Mouse (Mus musculus): ENCODE measurements around the gene Gm973. TPM values are rescaled to one million over a fixed set of nuclear protein-coding genes. Genes with fewer than 3 reads are reported as not detected.
A peak's percentile ranks its signal among the peaks of the same experiment; 100 is the strongest.

Gm973 gene
- total RNA-seq (2021) = 10 to 100 TPM; 10.8 to 11.0 TPM

DNA sequence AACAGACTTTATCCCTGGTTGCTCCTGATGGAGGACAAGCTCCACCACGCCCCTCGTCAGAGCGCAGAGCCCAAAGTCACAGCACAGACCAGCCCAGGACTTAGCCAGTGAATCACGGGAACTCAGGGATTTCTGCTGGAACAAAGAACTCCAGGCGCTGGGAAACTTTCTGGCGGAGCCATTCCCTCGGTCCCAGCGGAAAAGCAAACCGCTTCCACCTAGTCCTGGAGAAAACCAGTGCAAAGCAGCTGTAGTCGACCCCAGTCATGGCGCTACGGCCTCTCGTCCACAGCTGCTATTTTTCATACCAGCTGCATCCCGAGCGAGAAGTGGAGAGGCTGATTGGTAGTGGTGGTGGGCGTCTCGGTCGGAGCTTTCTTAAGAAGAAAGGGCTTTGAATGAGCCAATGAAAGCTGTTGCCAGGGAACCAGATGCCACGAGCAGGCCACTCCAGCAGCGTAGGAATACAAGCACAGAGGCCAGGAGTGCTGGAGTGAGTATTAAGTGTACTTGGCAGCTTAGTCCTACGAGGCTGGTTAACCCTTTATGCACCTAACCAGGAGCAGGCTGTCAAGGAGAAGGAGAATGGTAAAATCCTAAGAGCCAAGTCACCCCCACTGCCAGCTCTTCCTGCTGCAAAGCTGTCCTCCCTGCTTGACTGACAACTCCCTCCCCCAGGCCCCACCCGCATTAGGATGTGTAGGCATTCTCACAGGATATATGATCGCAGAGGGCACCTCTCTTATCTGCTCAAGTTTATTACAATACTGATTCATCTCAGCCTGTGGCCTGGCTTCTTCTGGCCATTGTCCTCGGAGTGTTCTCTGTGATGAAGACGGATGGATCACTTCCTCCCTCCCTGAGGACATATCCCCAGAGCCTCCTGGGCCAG lies at the start of gene Gm973:
Gene Gm973 (plus strand): TSS at position 239 of the 892 bp plus-strand sequence.
- DNase-seq = peak; percentile 56 to 70

DNA sequence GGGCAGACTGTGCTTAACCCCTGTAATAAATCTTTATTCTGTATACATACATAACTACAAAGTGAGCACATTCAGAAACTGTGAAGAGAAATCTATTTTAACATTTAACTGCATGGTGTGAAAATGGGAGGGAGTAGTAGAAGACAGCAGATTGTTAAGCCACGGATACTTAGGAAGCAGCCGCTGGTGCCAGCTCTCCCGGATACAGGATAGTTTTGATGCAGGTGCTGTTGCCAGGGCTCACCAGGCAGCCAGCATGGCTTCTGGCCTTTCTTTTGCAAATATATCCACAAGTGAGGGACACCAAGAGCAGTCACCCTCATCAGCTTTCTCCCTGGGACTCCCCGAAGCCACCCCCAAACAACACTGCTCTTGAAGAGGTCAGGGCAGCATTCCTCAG lies 46.9 kb upstream of the Gm973 start:
- no peak for DNase-seq

DNA sequence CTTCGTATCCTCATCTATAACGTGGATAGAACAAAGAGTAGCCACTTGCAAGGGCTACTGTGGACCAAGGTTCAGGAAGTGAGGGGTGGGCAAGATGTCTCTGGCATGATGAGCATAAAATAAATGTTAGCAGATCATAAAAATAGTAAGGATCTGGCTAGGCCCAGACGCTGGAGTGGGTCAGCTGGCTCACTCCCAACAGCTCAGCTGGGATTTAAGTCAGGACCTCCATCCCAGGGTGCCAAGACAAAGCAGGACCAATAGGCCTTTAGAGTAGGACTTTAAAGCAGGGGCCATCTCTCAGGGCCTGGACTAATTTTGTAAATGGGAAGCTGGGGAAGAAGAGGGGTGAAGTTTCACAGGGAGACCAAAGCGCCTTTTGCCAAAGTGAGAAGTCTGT lies 45.3 kb upstream of the Gm973 start:
- no peak for DNase-seq

DNA sequence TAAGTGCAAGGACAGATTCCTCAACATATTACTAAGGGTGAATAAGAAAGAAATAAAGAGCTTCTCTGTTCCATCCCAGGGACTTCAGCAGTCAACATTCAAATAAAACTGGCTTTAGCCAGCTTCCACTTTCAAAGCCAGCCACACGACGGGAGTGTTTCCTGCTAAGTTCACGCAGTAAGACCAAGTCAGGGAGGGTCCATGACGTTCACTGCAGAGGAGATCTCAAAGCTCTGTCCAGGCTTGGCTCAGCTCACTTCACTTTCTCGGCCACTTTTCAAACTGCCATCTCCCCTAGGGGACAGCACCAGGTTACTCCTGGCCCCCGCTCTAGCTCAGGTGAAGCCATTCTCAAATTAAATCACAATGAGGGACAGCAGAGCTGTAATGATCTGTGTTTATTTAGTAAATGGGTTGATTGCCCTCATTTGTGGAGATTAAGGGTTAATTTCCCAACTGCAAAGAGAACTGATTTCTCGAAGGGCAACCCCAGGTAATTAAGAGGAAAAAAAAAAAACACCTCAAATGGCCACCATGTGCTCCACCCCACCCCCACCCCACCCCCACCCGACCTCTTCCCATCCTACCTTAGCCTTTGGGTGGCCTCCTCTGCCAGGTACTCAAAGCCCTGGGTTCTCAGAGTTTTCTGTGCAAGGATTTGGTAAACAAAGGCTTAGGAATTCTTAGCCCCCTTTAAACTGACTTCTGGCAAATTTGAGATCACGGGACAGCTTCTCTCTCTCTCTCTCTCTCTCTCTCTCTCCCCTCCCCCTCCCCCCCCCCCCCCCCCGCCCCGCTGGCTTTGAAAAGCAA lies 43.5 kb upstream of the Gm973 start:
- DNase-seq = no peak

DNA sequence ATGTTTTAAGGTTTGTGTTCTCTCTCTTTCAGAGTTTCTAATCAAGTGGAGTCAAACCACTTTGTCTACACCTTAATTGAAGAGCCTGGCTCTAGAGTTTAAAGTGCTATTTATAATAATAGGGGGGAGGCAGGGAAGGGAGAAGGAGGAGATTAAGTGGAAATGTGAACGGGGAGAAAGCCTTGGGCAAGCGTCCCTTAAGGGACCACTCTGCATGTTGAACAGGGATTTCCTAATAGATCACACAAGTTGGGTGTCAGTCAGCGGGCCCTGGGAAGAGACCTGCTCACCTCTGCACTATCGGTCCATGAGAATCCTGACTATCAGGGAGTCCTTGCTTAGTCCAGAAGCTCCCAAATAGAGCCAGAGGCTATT lies 42.9 kb upstream of the Gm973 start:
- DNase-seq = no peak

DNA sequence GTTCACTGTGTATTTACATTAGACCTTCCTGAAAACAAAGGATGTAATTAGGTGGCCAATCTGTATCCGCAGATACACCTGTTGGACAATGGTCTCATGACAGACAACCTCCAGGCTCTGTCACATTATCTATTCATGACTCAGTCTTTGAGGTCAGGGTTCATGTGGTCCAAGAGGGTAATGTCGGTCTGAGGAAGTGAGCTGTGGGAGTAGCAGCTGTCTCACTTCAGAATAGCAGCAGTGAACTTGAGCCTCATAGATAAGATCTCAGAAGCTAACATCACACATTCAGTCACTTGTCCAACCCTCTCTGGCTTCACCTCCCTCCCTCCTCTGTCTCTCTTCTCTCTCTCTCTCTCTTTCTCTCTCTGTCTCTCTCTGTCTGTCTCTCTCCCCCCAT lies 40.4 kb upstream of the Gm973 start:
- DNase-seq = no peak

DNA sequence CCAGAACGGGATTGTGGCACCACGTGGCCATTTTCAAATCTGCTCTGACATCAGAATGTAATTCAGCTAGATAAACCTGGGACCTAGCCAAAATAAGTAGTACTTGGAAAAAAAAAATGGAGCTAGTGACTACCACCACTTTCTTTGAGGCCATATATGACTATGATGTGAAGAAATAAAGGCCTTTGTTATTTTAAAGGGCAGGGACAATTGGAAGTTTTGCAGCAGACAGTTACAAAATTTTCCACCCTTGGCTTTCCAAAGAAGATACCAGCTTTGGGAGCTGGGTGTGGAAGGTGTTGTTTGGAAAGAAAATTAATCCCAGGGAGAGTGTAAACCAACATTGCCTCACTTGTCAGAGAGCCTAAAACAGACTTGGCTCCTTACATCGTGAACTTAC lies 37.2 kb upstream of the Gm973 start:
- DNase-seq = no peak

DNA sequence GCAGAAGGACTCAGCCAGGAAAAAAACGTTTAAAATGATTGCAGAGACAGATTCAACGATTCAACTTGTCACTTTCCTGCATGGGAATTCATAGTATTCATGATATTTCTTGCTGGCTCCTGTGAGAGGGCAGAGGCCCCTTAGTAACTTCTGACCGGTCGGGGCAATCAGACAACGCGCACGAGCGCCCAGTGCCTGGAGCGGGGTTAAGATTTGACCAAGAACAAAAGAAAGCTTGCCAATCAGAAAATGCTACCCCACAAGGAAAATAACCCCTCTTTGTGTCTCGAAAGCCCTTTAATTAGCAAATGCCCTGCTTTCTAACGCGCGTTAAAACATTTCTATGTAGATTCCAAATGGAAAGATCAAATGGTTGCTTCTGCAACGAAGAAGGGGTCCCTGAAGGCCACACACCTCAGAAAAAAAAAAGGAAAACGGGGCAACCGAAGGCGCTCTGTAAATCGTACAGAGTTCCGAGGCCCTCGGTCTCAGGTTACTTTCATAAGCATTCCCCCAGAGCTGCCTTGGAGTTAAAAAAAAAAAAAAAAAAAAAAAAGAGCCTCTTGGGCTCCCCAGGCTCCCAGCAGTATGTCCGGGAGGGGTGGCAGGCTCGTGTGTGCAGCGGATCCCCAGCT lies 35.1 kb upstream of the Gm973 start:
- no peak for DNase-seq

DNA sequence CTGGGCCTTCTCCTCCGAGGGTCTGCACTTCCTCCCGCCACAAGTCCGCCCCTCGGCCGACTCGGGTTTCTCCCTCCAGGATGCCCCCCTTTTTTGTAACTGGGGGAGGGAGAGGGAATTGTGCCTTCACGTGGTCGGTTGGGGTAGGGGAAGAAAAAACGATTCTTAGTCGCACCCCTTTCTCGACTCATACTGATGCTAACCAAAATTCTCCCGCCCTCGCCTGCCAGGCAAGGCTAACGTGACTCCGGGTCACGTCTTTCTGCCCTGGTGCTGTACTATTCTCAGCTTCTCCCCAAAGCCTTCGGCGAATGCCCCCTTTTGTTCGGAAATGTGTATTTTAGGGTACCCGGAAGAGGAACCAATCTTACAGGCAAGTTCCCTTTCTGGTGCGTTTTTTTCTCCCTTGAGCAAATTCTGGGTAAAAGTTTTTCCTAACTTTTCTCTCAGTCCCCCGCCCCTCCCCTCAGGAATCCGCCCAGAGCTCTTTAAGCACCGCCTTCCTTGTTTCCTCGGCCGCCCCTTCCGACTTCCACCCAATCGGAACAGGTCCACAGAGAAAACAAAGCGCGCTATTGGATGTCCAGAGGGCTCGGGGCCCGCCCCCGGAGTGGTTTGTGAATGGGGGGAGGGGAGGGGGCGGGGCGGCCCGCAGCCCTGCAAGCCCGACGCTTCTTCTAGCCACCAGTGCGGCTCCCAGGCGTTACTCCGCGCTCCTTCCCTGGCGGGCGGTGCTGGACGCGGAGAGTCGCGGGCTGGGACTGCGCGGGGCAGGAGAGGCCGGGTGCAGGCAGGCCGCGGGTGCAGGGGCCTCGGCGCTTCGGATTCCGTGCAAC lies 34.4 kb upstream of the Gm973 start:
- DNase-seq = peak; percentile 81 to 85

DNA sequence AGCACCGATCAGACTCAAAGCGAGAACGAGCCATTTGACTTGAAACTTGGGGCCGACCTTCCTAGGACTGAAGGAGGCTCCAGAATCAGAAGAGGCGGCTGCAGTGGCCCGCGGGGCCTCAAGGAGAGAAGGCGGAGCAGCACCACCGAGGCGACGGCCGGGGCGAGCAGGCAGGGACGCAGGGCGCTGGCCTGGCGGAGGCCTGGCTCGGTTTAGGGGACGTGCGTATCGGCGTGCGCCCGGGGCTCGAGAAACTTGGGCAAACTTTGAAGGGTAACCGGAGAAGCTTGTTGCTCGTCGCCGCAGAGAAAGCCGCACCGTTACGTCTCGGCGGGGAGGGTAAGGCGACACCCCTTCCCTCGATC lies 33.8 kb upstream of the Gm973 start, which contains the start of gene Fzd7:
Gene Fzd7 (plus strand): TSS at position 94 of the 365 bp plus-strand sequence.
- no peak for DNase-seq

DNA sequence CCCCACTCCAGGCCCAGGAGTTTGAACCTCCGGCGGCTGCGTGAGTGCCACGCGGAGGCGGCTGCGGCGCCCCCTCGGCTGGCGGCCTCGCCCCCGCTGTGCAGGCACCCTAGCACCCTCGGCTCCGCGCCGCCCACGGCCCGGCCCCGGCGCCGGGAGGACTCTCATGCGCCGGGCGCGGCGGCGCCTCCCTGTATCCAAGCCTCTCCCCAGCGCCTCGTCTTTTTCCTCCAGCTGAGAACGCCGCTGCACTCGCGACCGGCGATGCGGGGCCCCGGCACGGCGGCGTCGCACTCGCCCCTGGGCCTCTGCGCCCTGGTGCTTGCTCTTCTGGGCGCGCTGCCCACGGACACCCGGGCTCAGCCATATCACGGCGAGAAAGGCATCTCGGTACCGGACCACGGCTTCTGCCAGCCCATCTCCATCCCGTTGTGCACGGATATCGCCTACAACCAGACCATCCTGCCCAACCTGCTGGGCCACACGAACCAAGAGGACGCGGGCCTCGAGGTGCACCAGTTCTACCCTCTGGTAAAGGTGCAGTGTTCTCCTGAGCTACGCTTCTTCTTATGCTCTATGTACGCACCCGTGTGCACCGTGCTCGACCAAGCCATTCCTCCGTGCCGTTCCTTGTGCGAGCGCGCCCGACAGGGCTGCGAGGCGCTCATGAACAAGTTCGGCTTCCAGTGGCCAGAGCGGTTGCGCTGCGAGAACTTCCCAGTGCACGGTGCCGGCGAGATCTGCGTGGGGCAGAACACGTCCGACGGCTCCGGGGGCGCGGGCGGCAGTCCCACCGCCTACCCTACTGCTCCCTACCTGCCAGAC lies 33.2 kb upstream of the Gm973 start:
- DNase-seq = peak; percentile 34 to 36

DNA sequence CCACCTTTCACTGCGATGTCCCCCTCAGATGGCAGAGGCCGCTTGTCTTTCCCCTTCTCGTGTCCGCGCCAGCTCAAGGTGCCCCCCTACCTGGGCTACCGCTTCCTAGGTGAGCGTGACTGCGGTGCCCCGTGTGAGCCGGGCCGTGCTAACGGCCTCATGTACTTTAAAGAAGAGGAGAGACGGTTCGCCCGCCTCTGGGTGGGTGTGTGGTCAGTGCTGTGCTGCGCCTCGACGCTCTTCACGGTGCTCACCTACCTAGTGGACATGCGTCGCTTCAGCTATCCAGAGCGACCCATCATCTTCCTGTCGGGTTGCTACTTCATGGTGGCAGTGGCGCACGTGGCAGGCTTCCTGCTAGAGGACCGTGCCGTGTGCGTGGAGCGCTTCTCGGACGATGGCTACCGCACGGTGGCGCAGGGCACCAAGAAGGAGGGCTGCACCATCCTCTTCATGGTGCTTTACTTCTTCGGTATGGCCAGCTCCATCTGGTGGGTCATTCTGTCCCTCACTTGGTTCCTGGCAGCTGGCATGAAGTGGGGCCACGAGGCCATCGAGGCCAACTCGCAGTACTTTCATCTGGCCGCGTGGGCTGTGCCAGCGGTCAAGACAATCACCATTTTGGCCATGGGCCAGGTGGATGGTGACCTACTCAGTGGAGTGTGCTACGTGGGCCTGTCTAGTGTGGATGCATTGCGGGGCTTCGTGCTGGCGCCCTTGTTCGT lies 32.4 kb upstream of the Gm973 start:
- peak; percentile 53 to 66 for DNase-seq

DNA sequence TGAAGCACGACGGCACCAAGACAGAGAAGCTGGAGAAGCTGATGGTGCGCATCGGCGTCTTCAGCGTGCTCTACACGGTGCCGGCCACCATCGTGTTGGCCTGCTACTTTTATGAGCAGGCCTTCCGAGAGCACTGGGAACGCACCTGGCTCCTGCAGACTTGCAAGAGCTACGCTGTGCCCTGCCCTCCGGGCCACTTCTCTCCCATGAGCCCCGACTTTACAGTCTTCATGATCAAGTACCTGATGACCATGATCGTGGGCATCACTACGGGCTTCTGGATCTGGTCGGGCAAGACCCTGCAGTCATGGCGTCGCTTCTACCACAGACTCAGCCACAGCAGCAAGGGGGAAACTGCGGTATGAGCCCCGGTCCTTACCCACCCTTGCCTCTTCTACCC lies 31.8 kb upstream of the Gm973 start:
- no peak for DNase-seq

DNA sequence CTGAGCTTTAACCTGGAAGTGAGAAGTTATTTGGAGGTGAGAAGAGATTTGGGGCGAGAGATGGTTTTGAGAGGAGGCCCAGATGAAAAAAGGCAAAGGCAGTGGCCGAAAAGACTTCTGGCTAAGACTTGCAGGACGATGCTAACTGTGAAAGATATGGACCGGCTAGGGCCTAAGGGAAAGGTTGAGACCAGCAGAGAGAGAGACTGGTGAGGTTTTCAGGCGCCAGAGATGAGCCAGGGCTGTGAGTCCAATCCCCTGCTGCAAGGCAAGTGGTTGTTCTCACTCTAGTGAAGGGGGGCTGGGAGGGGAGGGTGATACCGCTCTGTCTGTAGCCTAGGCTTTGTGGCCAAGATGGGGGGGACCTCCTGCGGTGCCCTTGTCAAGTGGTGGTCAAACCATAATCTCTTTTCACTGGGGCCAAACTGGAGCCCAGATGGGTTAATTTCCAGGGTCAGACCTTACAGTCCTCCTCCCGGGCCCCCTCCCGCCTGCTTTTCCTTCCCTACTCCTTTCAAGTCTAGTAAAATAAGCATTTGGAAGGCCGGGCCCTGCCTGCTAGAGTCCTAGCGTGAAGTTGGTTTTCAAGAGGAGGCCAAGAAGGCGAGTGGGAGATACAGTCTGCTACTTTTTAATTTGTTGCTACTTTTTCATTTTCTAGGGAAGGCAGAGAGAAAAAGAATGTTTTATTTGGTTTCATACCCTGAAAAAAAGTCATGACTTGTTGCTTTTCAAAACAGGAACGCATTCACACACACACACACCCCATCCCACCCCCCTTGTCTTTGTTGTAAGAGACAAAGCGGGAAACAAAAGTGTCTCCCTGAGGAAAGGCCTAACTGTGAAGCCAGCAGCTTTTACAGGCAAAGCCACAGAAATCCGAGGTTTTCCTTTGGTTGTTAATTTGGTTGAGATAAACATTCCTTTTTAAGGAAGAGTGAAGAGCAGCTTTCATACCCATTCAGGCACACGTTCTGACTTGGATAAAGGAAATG lies 31.0 kb upstream of the Gm973 start:
- no peak for DNase-seq

DNA sequence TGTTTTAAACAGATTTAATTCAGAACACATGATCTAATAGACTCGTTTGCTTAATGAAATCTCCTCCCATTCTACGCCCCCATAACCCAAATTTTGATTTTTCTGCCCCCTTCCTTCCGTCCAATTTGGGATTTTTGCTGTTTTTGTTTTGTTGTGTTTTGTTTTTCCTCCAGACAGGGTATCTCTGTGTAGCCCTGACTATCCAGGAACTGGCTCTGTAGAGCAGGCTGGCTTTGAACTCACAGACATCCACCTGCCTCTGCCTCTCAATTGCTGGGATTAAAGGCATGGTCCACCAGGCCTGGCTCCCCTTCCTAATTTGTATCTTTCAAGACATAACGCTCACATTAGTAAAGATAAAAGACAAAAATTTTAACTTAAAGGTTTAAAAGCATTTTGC lies 30.3 kb upstream of the Gm973 start:
- no peak for DNase-seq

DNA sequence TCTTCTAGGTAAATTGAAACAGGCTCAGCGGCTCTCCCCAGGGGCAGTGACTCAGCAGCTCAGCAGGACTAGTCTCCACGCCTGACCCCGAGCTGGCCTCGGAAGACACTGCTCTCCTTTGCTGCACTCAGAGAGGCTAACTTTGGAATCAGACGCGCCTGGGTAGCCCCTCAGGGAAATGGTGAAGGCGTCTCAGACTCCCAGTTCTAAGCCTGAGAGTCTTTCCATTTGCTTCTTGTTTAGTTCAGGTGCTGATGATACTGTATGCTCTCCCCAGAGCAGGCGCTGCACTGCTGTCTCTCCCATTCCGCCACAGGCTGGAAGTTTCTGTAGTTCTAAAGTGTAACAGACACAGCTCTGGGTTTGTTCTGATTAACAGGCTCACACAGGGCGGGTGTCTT lies 28.4 kb upstream of the Gm973 start:
- DNase-seq = no peak

DNA sequence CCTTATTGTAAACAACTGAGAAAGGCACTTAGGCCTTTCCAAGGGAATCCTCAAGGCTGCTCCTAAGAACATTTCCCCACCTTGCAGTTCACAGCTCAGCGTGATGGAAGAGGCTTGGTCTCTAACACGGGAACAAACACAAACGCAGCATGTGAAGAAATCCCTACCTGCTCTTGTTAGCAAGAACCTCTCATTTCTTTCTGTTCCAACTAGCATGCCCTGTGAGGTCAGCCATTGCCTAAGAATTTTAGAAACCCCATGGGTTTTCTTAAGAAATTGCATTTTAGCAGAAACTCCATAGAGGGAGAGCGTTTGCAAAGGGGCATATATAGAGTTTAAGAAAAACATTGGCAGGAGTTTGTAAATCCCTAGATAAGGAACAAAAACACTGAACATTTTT lies 27.6 kb upstream of the Gm973 start:
- DNase-seq = no peak

DNA sequence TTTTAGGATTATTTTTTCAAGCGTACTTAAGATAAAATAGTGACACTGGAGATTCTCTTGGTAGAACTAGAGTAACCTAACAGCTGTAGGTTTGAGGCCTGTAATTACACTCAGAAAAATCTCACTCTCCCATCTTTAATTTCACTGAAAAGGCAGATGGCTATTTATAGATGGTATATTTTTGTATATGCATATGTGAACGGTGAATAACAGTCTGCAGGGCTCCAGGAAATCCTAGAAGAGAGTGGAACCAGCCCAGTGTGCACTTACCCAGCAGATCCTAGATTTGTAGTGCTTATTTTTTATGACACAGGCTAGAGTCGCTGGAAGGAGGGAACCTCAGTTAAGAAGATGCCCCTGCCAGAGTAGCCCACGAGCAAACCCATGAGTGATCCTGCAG lies 27.1 kb upstream of the Gm973 start:
- no peak for DNase-seq

DNA sequence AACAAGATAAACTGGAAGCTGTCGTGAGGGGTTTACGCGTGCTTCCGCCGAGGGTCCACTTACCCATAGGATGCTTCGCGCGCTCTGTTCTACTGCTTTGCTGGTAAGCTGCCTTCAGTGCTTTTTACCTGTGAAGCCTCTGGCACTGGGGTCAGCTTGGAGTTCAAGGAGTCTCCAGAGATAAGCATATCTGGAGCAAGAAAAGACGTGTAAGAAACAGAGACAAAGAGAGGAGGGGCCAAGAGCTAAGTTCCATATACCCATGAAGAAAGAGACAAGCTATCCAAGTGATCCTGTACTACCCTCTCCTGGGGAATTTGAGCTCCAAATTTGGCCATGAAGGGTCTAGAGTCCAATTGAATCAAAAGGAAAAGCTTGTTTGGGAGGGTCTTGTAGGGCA lies 24.5 kb upstream of the Gm973 start:
- DNase-seq = no peak

Measured in layer of hippocampus, postnatal 36 days (tissue).